Mouse (Mus musculus) thymus, adult 2 months (tissue): Measurements from ENCODE around the gene Hist1h2an. TPM values are rescaled to one million over a fixed set of nuclear protein-coding genes. Genes with fewer than 3 reads are reported as not detected.
"Not testable (repeated sequence)": the region's sequence is repeated elsewhere in the genome, so short reads cannot be mapped to it uniquely, and the experiment has no call there.

Source experiments
- DNase-seq: peaks from one replicate; pipeline ENCODE4 v3.0.0; 2021
- H3K27ac ChIP-seq: fragments of 200-500 bp; 2 replicates; pipeline ENCODE4 v1.5.1; 2012; ENCODE audit warnings: low read length, control low read depth; ENCODE audit not compliant: control insufficient read depth, insufficient read depth
- H3K27me3 ChIP-seq: fragments of 200-500 bp; 2 replicates; pipeline ENCODE4 v1.6.1; 2012; ENCODE audit warnings: mild to moderate bottlenecking, low read length, moderate library complexity, mixed read lengths; ENCODE audit not compliant: control insufficient read depth, insufficient read depth
- H3K36me3 ChIP-seq: fragments of 200-500 bp; 2 replicates; pipeline ENCODE4 v1.6.1; 2012; ENCODE audit warnings: mild to moderate bottlenecking, low read length, moderate library complexity; ENCODE audit not compliant: control insufficient read depth, insufficient read depth
- H3K4me1 ChIP-seq: fragments of 200-500 bp; replicated peaks from 2 replicates; pipeline ENCODE4 v1.6.1; 2012; ENCODE audit warnings: low read length; ENCODE audit not compliant: control insufficient read depth, insufficient read depth
- H3K4me3 ChIP-seq: fragments of 200-500 bp; 2 replicates; pipeline ENCODE4 v1.5.1; 2012; ENCODE audit warnings: mild to moderate bottlenecking, low read length, control low read depth, moderate library complexity; ENCODE audit not compliant: control insufficient read depth, insufficient read depth
- CTCF ChIP-seq: fragments of 200-500 bp; IDR thresholded peaks from 2 replicates; pipeline ENCODE4 v1.5.1; 2012; ENCODE audit warnings: mild to moderate bottlenecking, control low read depth, low read length, moderate library complexity, borderline replicate concordance; ENCODE audit not compliant: control insufficient read depth, poor library complexity, insufficient read depth; ENCODE audit errors: extremely low read depth
- POLR2A ChIP-seq: fragments of 200-500 bp; IDR thresholded peaks from 2 replicates; pipeline ENCODE4 v1.6.1; 2012; ENCODE audit warnings: mild to moderate bottlenecking, low read length, control low read depth, moderate library complexity; ENCODE audit not compliant: control insufficient read depth, poor library complexity, insufficient read depth; ENCODE audit errors: extremely low read depth
- WGBS: fragments of 180-500 bp; shearing (Covaris S2); methylation state at CpG from one replicate; pipeline ENCODE4 v1.1.7; 2018; 5-methylcytosine and 5-hydroxymethylcytosine counted together
- polyA plus RNA-seq: library from polyadenylated mRNA; depleted of rRNA; stranded (reverse); fragments of >200 nt; gene quantifications from 2 replicates; pipeline ENCODE4 v1.2.3, GENCODE M21; 2012

The Hist1h2an gene
- polyA plus RNA-seq, 1 experiment: 183 TPM

- 65% methylated on average over 6 of the region's 6 CpGs for WGBS
- peak overlapping the region; percentile 58; the same call in 1 of the 2 replicates for H3K27ac ChIP-seq
- H3K36me3 ChIP-seq: no peaks in the 10 kb centered on the region
- no peak for DNase-seq
- TF ChIP-seq POLR2A (no peak), CTCF (no peak)
- no peak overlapping the region for H3K4me3 ChIP-seq
- peaks cover 14% of the 10 kb centered on the region for H3K4me1 ChIP-seq
- H3K27me3 ChIP-seq: no peaks in the 10 kb centered on the region
These were observed 5.9 kb downstream of the Hist1h2an start for GRCm38 (mm10) chr13:21781021-21781555.

- Histone ChIP-seq H3K4me3 (peak within 1 kb of the TSS; percentile 71), H3K36me3 (no peaks in the 10 kb centered on the region), H3K27ac (peak within 1 kb of the TSS; percentile 93), H3K4me1 (peaks cover 14% of the 10 kb centered on the region), H3K27me3 (no peaks in the 10 kb centered on the region)
- under 1% methylated on average over 44 of the region's 44 CpGs for WGBS
- TF ChIP-seq POLR2A (peak; percentile 77), CTCF (no peak)
- DNase-seq: peak; percentile 77
These were observed 7.0 kb downstream of the Hist1h2an start, which contains the start of gene Hist1h1b for GRCm38 (mm10) chr13:21779767-21780731. Hist1h1b (minus strand) TSS chr13:21780625.

GRCm38 (mm10) chr13:21778814-21779766 is 7.9 kb downstream of the Hist1h2an start:
- H3K4me1 ChIP-seq: peaks cover 12% of the 10 kb centered on the region
- peak; percentile 73 for DNase-seq
- no peaks in the 10 kb centered on the region for H3K27me3 ChIP-seq
- WGBS: 2% methylated on average over 33 of the region's 33 CpGs
- TF ChIP-seq POLR2A: no peak
- no peak for TF ChIP-seq CTCF
- no peaks in the 10 kb centered on the region for H3K36me3 ChIP-seq
- peak overlapping the region; percentile 93 for H3K27ac ChIP-seq
- H3K4me3 ChIP-seq: peak overlapping the region; percentile 77

- no peaks in the 10 kb centered on the region for H3K36me3 ChIP-seq
- no peak overlapping the region for H3K27ac ChIP-seq
- 70% methylated on average over 1 of the region's 1 CpGs for WGBS
- no peak overlapping the region for H3K4me3 ChIP-seq
- no peak for TF ChIP-seq POLR2A
- TF ChIP-seq CTCF: no peak
- no peaks in the 10 kb centered on the region for H3K27me3 ChIP-seq
- peaks cover 3% of the 10 kb centered on the region; the same call in 1 of the 2 replicates for H3K4me1 ChIP-seq
- no peak for DNase-seq
These were observed 31.3 kb downstream of the Hist1h2an start for GRCm38 (mm10) chr13:21755707-21756106.

- peak; percentile 42 for DNase-seq
- peak overlapping the region; percentile 90 for H3K27ac ChIP-seq
- peak overlapping the region; percentile 49 for H3K4me3 ChIP-seq
- not testable (repeated sequence) for H3K4me1 ChIP-seq, H3K27me3 ChIP-seq, H3K36me3 ChIP-seq
- WGBS: under 1% methylated on average over 25 of the region's 26 CpGs
These were observed 32.6 kb downstream of the Hist1h2an start for GRCm38 (mm10) chr13:21754294-21755001.
